Mouse (Mus musculus) heart, postnatal 25 days (tissue): ENCODE measurements at regions not wholly inside any gene's neighbourhood (a gene's known extent, or its start where the extent isn't known, plus 50 kb on each side); places are given as distances from the start of the nearest gene placed in this dataset.

Experiments used
- DNase-seq: peaks from one replicate; pipeline ENCODE4 v3.0.0; 2022; ENCODE audit warnings: low spot score
- intact Hi-C: fragments of 180-260 bp; cut with DNase I; formaldehyde crosslinking; loops from one replicate; pipeline ENCODE4 v1.15.1; 2025

DNA sequence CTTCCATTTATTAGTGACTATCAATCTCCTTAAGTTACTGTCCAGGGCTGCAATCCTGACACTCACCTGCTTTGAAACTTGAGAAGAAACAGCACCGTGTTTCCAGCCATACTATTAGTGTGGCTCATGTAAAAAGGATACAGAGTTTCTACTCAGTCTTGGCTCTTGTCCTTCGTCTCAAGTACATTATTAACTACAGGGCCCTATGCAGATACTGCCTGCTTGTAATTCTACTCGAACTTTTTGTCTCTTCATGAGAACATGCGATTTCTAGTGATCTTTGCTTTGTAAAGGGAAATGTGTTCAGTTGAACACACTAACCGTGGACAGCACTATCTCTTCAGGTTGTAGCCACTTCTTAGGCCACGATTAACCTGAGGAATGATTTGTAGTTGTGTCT lies 145.8 kb upstream of the Nr2f2 start:
- no peak for DNase-seq
- intact Hi-C loops = no loop called here

DNA sequence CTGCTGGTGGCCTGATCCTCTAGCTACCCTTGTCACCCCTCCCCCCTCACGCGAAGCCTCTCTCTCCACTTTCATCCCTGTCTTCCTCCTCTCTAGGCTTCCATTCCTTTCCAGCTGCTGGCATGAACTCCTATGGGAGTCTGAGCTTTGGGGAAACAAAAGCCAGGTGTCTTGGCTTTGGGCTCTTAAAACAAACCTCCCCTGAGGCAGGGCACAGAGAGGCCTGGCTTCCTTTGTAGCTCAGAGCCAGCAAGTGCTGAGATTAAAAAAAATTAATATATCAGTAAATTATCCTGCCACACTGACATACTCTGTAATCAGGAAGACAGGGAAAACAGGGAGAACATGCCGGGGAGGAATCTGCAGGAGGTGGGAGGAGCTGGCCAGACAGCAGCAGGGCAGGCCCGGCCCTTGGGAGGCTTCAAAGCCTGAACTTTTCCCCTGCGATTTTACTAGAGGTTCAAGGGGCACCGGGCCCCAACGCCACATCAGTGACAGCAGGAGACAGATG lies 139.2 kb upstream of the Nr2f2 start:
- intact Hi-C loops = no loop called here
- DNase-seq = no peak

DNA sequence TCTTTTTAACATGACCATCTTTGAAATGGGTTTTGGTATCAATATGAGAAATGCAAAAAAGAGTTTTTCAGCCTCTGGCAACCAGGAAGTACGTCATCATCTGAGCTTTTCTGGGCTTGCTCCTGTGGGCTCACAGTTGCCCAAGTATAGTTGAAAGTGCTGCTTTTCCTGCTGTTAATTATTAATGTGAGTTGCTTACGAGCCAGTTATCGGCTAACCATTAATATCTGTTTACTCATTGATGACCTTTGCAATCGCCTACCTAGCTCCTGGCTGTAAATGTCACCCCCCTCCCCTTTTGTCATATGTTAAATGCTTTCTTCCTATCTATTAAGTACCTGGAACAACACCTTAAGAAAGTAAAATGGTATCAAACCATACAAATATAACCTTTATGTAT lies 135.3 kb upstream of the Nr2f2 start:
- no peak for DNase-seq

GRCm38 (mm10) chr7:70496541-70497154 lies 130.1 kb upstream of the Nr2f2 start:
- no peak for DNase-seq
- intact Hi-C loops = no loop called here

More for the DNA sequence above, 135.3 kb upstream of the Nr2f2 start:
- intact Hi-C loops = no loop called here

- intact Hi-C loops = no loop called here
- no peak for DNase-seq
Observed at GRCm38 (mm10) chr7:70484201-70484600, 117.7 kb upstream of the Nr2f2 start.

DNA sequence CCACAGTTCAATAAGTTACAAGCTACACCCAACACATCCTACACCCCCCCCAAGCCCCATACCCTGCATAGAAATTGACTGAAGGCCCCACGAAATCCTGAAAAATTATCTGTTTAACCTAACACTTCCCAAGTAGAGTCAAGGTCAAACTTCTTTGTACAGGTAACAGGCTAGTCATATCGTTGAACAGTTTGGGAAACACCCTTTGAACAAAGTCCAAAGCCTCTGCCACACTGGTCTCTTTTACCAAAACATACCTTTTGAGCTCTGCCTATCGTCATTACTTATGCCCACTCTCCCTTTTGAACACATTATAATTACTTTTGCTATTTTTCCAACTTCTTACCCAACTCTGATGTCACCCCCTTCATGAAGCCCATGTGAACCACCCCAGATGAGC lies 117.0 kb upstream of the Nr2f2 start:
- intact Hi-C loops = no loop called here
- DNase-seq = no peak

GRCm38 (mm10) chr7:70481880-70482279 lies 115.3 kb upstream of the Nr2f2 start:
- intact Hi-C loops = no loop called here
- DNase-seq = no peak

DNA sequence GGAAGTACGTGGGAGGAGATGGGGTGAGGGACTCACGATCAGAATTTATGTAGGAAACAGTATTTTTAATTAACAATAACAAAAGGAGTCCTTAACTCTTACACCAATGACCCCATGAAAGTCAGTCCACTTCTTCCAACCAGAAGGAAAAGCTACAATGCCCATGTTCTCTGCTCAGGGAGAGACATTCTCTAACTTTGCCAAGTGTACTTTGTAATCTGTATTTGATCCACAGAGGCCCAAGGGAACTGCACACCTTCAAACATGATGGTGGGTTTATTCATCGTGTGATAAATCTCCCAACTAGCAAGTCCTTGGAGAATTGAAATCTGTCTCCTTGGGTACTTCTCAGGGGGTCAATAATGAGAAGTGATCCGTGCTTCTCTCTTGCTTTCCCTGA lies 106.3 kb upstream of the Nr2f2 start:
- no peak for DNase-seq
- intact Hi-C loops = no loop called here

GRCm38 (mm10) chr7:70470557-70470956 lies 104.0 kb upstream of the Nr2f2 start:
- no peak for DNase-seq
- intact Hi-C loops = no loop called here

- intact Hi-C loops = no loop called here
Observed at GRCm38 (mm10) chr7:70462131-70462530, 95.6 kb upstream of the Nr2f2 start.

DNA sequence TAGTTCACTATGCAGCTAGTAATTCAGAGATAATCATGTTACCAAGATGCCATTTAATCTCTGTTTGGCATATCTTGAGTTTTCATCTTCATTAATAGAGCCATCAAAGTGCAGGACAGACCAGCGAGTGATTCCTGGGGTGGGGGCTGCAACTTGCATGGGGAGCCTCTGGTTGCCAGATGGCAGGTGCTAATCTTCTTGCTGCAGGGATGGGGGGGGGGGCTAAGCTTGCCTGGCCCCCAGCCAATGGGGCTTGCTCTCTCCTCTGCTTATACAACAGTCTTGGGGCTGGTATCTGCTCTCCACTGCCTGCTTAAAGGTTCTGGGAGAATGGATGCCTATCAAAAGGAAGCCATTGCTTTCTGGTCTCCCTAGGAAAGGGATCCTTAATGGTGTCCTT lies 88.0 kb upstream of the Nr2f2 start:
- intact Hi-C loops = no loop called here
- DNase-seq = no peak

More at GRCm38 (mm10) chr7:70462131-70462530, 95.6 kb upstream of the Nr2f2 start:
- no peak for DNase-seq

DNA sequence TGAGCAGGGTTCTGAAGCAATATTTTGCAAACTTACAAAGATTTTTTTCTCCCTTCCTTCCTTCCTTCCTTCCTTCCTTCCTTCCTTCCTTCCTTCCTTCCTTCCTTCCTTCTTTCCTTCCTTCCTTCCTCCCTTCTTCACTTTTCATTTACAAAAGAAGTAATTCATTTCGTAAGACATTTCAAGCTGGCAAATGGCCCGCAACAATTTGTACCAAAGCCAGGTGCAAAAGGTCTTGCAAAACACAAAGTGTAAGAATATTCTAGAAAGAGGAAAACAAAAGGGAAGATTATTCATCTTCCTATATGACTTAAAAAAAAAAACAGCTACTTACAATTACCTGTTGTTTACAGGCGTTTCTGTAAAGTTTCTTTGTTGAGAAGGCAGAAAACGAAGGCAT lies 86.3 kb upstream of the Nr2f2 start:
- intact Hi-C loops = no loop called here
- DNase-seq = no peak

DNA sequence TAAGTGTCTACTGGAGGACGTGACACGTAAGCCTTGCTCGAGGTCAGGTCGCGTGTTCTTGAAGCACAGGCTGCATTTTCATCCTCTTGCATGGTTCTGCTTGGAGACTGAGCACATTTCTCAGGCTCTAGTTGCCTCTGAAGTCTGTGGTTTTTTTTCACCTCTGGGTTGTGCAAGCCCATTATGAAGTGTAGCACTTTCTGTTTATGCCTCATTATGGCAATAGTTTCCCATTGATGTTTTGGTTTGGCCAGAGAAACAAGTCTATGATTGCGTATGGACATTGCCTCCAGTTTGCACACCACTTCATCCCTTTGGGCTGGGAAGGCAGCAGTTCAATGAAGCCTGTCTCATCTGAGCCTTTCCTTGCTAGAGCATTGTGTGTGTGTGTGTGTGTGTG lies 72.4 kb upstream of the Nr2f2 start:
- no peak for DNase-seq
- intact Hi-C loops = no loop called here

GRCm38 (mm10) chr7:70433838-70434237 lies 67.3 kb upstream of the Nr2f2 start:
- intact Hi-C loops = no loop called here

DNA sequence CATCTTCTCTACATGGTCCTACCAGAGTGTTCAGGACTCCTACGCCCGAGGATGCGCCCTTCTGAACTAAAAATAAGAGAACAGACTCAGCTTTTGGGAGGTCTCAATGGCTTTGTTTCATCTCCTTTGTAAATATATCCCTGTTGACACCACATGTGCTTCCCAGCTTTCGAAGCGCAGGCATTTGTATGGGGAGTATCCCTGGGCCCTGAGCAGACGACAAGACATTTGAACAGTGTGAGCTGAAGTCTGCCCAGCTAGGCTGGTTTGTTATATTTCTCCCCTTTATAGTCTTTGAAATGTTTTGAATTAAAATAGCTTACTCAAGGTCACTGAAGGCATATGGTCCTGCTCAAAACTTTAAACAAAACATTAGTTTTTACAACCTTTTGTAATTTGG lies 66.8 kb upstream of the Nr2f2 start:
- no peak for DNase-seq
- intact Hi-C loops = no loop called here

More at GRCm38 (mm10) chr7:70433838-70434237, 67.3 kb upstream of the Nr2f2 start:
- no peak for DNase-seq

- no peak for DNase-seq
- intact Hi-C loops = no loop called here
Observed at GRCm38 (mm10) chr7:70431712-70432111, 65.2 kb upstream of the Nr2f2 start.

GRCm38 (mm10) chr7:70429326-70429725 lies 62.8 kb upstream of the Nr2f2 start:
- intact Hi-C loops = no loop called here
- DNase-seq = no peak

DNA sequence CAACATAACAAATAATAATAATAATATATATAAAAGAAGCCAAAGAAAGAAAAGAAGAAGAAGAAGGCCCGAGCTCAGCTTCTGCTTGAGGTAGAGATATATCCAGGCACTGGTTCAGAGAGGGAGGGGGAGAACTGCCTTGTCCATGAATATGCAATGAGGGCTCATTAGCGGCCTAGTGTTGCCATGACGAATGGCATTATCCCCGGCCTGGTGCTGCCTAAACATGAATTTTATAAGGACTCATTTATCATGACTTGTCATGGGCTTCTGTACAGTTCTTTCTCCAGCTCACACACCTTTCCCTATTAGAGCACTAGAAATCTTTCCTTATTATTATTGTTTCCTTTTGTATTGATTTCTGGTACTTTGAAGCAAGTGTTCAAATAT lies 57.7 kb upstream of the Nr2f2 start:
- no peak for DNase-seq
- intact Hi-C loops = no loop called here

- no peak for DNase-seq
- intact Hi-C loops = no loop called here
Observed at GRCm38 (mm10) chr7:70423524-70424230, 57.1 kb upstream of the Nr2f2 start.

- DNase-seq = no peak
- intact Hi-C loops = no loop called here
Observed at GRCm38 (mm10) chr7:70416185-70416941, 49.8 kb upstream of the Nr2f2 start.
